Mouse (Mus musculus): ENCODE measurements around the gene Cdc25b.

The Cdc25b gene

DNA sequence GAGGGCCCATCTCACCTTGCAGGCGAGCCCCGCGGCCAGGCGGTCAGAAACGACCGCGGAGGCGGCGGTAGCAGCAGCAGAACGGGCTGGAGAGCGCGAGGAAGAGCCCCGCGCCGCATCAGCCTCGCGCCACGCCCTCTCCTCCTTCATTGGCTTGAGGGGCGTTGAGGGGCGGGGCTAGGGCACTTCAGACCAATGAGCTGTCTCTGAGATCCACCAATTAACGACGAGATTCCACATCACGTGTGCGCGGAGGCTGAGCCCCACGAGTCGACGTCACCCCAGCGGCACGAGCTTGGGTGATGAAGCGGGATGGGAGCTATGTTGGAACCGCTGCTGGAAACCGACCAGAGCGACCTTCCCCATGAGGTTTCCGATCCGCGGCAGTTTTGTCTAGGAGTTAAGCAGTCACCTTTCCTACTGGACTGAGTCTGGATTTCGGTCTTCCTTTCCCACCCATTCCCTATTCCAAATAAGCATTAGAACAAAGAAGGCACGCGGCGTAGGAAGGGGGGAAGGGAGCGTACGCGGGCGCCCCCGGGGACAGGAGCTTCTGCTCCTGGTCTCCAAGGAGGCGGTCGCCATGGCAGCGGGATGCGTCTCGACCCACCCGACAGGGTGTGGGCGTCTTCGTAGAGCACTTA lies 26.7 kb upstream of the Cdc25b start, which contains the start of gene 1700037H04Rik:
TSS of gene 1700037H04Rik (minus strand) at position 144 of the 644 bp plus-strand sequence.
- DNase-seq (ENCODE audit: low read depth, low spot score), result peak; percentile 97

DNA sequence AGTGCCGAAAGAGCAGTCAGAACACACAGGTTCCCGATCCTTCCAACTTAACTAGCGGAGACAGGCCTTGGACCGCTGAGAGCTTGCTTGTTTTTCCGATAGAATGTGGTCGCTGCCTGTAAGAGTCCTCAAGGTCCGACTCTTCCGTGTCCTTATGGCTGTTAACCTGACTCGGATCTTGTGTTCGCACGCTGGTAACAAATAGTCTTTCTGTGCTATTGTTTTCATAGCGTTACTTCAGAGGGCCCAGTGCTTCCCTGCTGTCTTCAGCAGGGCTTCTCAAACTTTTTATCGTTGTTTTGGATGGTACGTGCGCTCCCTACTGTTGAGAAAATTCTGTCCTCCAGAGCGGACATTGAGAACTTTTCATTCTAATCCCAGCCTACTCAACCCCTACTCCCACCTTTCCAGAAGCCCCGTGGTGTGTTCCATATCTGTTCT lies 26.1 kb upstream of the Cdc25b start:
- DNase-seq (ENCODE audit: low read depth, low spot score), result no peak

DNA sequence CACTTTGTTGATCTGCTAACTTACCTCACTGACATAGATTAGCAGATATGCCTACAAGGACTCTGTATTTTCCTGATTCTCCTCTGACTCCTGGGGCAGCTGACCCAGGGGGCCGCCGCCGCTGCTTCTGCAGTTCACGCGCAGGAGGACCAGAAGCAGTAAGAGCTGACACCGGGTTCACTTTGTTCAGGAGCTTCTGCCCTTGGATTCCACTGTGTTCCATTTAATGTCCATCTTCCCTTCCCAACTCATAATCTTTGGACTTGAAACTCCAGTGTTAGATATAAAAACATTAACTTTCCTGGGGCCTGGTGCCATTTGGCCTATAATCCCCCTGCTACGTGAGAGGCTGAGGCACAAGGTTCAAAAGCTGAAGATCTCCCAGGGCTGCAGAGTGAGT lies 22.8 kb upstream of the Cdc25b start:
- no peak for DNase-seq (ENCODE audit: low read depth, low spot score)

DNA sequence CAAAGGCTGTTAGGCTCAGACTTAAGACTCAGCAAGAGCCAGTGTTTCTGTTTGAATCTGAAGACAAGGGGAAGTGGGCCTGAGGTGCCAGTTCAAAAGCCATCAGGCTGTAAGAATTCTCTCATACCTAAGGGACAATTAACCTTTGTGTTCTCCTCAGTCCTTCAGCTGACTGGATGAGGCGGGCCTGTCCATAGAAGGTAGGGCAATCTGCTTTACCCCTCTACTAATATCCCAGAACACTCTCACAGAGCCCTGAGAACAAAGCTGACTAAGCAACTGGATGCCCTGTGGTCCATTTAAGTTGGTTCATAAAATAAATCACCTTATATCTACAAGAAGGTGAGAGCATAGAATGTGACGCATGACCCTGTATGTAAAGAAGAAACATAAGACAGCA lies 20.6 kb upstream of the Cdc25b start:
- DNase-seq (ENCODE audit: low read depth, low spot score), result no peak

DNA sequence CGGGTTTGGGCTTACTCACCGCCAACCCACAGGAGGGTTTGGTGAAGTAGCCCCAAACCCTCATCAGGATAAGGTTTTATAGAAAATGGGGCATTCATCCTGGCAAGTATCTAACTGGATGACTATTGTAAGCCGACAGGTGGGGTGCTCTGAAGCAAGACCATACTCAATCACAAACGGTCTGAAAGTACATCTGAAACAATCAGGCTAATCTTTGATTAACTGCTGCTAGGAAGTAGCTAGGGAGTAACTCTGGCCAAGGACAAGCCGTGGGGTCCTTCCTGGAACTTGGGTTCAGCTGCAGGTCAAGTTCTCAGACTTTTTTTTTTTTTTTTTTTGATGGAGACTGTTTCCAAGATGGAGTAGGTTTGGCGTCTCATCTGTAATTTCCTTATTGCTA lies 18.8 kb upstream of the Cdc25b start:
- no peak for DNase-seq (ENCODE audit: low read depth, low spot score)

DNA sequence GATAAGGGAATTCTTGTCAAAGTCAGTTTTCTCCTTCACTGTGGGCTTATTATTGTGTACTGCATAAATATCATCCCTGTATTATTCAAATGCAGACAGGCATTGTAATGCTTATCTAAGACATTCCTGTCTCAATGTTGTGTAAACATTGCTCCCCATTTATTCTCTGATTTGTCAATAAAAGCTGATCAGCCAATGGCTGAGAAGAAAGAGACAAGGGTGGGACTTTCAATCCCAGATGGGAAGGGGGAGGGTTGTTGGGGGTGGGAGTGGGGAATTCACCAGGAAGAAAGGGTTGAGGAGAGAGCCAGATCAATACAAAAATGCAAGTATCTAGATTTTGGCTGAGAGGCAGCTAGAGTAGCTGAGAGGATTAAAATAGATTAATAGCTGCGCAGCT lies 17.8 kb upstream of the Cdc25b start:
- no peak for DNase-seq (ENCODE audit: low read depth, low spot score)

DNA sequence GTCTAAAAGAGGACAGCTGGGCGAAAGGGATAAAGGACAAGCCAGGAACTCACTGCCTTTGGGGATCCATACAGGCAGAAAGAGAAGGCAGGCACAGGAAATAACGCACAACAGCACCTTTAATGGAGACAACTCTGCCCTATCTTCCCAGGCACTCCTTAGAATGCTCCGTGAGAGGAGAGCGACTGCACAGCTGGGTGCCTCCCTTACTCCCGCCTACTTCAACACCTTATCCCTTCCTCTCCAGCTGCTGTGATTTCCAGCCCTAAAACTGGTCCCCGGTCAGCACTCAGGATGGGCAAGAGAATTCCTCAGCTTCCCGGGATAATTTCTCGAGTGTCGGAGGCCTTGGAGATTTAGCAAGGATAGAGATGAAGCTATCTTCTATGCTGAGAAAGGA lies 15.8 kb upstream of the Cdc25b start:
- no peak for DNase-seq (ENCODE audit: low read depth, low spot score)

DNA sequence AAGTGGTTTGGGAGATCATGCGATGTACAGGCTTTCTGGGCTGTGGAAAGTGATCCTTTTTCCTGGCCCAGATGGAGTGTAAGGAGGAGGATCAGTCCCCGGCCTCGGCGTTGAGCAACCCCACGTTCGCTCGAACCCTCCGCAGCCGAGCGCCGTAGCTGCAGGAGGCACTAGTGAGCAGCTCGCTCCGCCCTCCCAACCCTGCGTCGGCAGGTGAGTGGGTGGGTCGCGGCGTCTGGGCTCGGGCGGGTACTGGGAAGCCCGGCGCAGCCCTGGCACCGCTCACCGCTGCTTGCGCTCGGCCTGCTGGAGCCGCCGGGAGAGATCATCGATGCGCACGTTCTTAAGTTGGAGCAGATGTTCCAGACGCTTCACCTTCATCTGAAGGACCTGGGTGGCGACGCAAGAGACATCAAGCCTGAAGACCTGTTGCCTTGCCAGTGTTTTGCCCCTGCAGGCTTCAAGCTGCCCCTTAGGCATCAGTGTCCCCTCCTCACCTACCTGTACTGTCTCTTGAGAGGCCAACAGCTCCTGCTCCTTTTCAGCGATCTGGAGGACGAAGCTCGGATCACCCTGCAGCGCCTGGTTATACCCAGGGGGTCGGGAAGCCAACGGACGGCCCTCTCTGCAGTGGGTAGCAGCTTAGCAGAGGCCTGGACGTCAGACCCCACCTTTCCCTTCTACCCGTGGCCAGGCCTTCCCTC lies 15.2 kb upstream of the Cdc25b start:
- no peak for DNase-seq (ENCODE audit: low read depth, low spot score)

DNA sequence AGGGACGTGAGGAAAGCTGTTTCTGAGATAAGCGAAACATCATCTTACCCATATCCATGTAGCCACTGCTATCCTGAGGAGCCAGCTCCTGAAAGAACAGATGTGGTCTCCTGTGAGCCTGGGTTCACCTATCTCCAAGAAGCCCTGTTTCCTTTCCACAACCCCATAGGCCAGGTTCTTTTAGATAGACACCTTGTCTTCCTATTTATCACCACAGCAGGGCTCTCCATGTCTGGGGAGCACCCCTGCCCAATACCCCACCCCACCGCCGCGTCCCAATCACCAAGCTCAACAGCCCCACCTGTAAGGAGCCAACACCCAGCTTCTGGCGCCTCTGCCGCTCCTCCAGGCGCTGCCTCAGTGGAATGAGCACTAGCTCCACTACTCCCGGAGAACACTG lies 14.4 kb upstream of the Cdc25b start:
- DNase-seq (ENCODE audit: low read depth, low spot score), result no peak

DNA sequence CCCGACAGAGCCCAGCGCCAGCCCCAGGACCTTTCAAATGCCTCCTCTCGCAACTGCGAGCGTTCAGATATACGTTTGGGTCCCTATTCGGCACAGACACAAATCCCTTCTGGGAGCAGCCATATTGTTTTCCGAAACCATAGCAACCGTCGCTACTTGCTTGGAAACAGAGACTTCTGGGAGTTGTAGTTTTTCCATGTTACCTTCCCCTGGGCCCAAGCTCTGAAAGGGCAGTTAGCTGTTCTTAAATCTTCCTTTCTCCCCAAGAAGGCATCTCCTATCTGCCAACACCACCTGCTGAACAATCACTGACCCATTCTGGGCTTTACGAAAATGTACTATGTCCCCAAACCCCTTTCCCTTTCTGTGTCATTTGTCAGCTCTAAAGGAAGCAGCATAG lies 12.0 kb upstream of the Cdc25b start:
- DNase-seq (ENCODE audit: low read depth, low spot score), result peak; percentile 84

DNA sequence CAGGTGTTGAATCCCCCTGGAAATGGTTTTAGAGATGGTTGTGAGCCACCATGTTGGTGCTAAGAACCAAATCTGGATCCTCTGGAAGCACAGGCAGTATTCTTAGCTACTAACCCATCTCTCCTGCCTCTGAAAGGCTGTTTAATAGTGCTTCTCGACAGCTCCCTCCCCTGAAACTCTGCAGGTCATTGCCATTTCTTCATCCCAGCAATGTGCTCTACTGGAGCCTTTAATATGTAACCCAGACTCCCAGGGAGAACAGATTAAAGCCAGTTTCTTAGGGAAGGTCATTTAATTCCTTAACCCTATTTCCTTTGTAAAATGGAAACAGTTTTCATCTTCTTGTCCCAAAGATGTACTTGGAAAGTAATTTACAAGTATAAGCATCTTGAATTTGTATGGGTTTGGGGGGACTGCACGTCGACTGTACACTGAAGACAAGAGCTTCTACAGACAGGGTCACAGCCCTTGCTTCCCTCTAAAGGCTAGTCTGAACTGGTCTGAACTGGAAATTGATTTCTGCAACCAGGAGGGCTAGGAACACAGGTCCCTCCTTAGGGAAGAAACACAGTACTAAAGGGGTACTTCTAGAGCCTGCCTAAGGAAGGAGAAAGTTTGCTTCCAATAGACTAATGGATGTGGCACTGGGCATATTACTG lies 11.3 kb upstream of the Cdc25b start:
- DNase-seq (ENCODE audit: low read depth, low spot score), result no peak

DNA sequence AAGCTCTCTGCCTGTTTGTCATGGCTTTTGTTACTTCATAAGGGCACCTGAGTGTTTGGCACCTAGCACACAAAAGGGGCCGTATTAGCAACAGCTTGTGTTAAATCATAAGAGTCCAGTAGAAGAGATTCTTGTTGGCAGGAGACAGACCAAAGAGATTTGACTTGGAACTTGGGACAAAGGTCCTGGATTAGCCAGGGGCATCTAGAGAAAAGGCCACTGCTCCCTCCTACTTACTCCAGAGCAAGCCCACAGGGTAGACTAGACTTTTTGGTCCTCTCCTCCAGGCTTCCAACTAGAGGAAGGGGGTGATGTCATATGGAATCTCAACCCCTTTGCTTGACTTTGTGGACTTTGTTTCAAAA lies 10.8 kb upstream of the Cdc25b start:
- no peak for DNase-seq (ENCODE audit: low read depth, low spot score)

DNA sequence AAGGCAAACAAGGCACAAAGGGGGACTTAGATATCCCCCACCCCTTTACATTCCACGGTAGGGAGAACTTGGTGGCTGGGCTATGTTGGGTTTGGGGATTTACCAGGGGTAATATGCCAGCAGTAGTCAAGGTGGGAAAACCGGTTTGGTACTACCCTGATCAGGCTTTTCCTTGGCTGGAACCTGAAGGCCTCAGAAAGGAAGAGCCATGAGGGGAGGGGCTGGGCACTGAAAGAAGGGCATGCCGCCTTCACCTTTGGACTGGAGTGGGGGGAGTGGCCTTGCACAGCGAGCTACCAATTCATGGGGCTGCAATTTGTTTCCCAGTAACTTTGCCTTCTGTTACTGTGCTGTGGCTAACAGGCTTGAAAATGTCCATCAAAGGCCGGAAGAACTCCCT lies 10.3 kb upstream of the Cdc25b start:
- DNase-seq (ENCODE audit: low read depth, low spot score), result no peak

DNA sequence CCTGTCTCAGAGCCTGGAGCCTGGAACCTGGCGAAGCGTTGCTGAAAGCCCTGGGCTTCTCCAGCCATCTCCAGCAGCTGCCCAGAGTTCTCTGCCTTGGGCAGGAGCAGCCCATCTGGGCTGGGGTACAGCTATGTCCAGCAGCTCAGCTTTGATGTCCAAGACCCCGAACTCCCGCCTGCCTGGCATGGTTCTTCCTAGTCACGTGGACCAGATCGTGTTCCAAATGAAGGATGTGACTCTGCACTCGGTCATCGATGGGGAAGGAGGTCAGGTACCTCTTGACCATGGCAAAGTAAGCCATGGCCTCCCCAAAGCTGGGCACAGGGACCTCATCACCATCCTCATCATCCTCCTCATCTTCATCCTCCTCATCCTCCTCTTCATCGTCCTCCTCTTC lies 8.8 kb upstream of the Cdc25b start:
- DNase-seq (ENCODE audit: low read depth, low spot score), result no peak

DNA sequence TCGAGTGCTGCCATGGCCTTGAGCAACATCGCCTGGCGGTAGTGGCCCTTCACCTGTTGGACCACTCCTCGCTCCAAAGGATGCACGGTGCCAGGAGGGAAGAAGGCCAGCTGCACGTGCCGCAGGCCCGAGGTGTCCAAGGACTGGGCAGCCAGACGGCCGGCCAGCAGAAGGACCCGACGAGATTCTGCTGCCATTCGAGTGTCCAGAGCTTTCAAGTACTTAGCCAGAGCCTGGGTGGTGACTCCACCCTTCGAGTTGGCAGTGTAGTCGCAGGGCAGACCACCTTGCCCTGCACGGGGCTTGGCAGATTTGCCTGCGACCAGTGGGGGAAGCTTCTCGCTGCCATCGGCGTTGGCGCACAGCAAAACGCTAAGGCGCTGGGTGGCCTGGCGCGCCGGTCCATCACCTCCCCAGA lies 7.9 kb upstream of the Cdc25b start:
- DNase-seq (ENCODE audit: low read depth, low spot score), result no peak

DNA sequence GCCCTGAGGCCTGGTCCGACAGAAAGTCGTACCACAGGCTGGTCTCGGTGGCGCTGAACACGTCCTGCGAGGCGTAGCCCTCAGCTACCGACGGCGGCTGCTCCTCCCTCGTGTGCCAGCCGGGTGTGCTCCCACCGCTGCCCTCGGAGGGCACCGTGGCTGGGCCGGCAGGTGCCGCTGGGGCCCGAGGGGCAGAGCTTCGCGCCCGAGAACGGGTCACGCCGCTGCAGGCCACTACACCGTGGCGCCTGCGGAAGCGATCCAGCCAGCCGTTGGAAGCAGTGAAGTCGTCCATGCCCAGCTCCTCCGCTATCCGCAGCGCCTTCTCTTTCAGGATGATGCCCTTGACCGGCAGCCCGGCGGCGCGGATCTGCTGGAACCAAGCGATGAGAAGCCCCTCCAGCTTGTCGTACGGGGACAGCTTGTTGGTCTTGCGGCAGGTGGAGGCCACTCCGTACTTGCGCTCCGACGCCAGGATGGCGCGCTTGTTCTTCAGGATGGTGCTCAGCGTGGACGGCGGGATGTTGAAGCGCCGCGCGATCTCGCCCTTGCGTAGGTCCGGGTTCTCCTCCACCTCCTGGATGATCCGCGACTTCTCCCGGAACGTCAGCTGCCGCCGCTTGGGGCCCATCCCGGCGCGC lies 7.4 kb upstream of the Cdc25b start:
- DNase-seq (ENCODE audit: low read depth, low spot score), result peak; percentile 57

DNA sequence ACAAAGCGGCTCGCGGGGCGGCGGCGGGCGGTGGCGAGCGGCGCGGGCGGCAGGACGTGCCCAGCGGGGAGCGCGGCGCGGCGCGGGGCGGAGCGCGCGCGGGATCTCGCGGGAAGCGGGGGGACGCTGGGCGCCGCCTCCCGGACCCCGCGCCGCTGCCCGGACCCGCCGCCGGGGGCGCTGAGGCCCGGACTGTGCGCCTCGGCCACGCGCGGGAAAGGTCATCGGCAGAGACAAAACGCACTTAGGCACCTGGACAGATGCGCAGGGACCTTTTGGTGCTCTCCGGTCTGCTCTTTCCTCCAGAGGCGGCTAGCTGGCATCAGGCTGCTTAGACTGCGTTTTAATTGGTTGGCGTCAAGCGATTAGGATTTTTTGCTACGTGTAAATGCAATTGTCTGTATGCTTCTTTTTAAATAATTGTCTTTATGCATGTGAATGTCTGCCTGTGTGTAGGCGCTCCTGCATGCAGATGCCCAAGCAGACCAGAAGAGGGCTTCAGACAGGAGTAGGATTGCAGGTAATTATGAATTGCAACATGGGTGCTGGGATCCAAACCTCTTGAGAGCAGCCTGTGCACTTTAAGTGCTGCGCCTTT lies 6.7 kb upstream of the Cdc25b start, which contains the start of gene Cenpb:
TSS of gene Cenpb (minus strand) at position 78 of the 598 bp plus-strand sequence.
- peak; percentile 47 for DNase-seq (ENCODE audit: low read depth, low spot score)

DNA sequence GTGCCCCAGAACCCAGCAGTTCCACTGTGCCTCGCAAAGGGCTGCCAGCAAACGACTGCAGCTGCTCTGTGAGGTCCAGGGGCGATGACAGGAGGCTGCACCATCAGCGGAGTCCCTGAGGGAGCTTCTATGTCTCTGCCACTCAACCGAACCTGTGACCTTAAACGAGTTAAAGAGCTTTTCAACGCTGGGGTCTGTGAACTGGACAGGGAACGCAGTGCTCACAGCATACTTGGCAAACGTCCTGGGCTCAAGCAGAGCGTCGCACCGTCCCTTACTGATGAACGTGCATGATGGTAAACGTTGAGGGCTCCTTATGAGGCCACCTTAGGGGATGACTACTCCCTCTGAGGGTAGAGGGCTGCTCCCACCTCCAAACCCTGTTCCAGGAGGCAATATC lies 406 bp upstream of the Cdc25b start:
- DNase-seq (ENCODE audit: low read depth, low spot score), result no peak

DNA sequence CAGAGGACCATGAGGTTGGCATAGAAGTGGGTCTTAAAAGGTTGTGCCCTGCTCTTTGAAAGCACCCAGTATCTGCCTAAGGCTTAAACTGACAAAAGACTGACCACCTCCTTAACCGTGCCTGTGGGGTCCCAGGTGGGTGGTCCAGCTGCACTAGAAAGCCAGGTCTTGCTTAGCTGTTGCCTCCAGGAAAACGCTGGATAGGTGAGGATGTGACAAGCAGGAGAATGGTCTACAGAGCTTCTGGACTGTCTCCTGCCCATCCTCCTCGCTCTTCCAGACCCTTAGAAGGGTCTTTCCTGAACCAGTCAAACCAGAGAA lies 813 bp downstream of the Cdc25b start:
- no peak for DNase-seq (ENCODE audit: low read depth, low spot score)

DNA sequence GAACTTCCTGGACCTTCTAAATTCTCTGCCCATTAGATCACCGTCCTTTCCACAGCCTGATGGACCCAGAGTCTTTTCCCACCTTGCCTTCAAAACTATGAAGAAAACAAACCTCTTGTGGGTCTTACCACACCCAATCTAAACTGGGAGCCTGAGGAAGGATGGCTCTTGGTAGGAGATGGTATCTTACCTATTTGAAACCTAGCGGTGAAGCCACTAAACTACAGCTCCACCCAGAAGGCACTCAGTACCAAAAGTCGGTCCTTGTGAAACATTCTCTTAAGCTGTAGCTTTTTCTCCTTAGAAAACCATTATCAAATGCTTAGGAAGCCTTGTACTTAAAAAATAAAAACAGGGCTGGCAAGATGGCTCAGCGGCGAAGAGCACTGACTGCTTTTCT lies 1.6 kb downstream of the Cdc25b start:
- DNase-seq (ENCODE audit: low read depth, low spot score), result no peak

DNA sequence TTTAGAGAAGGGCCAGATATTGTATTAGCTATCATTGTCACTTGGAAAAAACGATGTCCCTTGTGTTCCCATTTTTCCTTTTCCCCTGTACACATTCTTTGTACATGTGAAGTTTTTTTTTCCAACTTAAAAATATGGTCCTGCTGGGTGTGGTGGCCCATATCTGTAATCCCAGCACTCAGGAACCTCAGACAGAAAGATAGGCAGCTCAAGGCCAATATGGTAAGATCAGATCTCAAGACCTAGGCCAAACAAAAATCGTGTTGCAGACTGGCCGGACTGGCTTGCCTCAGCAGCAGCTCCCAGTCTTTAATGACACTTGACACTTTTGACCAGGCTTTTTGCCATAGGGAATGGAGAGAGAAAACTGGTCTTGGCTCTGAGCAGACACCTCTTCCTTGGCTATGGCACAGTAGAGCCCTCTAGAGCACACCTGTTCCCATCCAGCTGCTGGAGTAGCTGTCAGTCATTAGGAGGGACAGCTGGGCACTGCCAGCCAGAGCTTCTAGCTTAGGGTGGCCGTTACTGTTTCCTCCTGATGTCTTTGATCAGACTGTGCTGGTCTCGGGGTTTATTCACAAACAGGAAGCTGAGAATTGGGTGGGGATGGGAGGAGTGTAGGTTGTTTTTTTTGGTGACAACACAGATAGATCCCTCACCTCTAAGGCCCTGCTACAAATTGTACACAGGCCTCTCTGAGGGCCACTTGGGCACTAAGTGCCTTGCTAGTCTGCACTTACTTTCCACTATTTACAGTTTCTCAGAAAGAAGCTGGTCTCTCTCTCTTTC lies 3.0 kb downstream of the Cdc25b start:
- DNase-seq (ENCODE audit: low read depth, low spot score), result no peak
